Mouse (Mus musculus): ENCODE measurements around the gene Caprin1. TPM values are rescaled to one million over a fixed set of nuclear protein-coding genes. Genes with fewer than 3 reads are reported as not detected.
A peak's percentile ranks its signal among the peaks of the same experiment; 100 is the strongest.

The Caprin1 gene
- polyA plus RNA-seq (2016; fragmentation: Nextera tagmentation; extraction: Ambion mirVana), result 508 and 536 TPM in 2 replicates

DNA sequence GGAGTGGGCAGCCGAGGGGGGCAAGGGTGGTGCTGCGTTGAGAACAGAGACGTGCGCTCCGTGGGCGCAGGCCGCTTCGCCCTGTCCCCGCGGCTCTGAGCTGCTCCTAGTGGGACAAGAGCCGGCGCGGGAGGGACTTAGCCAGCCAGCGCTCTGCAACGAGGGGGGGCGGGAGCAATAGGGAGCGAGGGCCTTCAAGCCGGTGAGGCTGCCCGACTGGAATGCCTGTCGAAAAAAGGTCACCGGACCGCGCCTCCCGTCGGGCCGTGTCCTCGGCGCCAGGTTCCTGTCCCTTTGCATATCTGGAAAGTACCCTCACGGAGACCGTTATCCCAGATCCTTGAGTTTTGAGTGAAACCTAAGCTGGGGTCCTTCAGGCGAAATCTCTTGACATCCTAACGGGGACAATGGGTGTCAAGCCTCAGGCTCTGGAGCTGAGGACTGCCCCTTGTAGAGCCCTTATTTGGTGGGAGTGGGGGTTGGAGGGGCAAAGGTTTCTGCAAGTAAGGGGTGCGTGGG, at the start of gene Caprin1:
Caprin1 (minus strand) TSS at position 159 of the 519 bp plus-strand sequence.
- H3K36me3 ChIP-seq, result peaks cover 32% of the 10 kb centered on the region
- WGBS, result 0% methylated on average over 32 of the region's 33 CpGs
- DNase-seq (ENCODE audit: low spot score), result peak; percentile 95
- no peaks in the 10 kb centered on the region for H3K9me3 ChIP-seq (replicated peaks)
- no peaks in the 10 kb centered on the region for H3K27me3 ChIP-seq (ENCODE audit: low read depth, poor library complexity, severe bottlenecking)
- peaks cover 40% of the 10 kb centered on the region for H3K4me1 ChIP-seq
- peak within 1 kb of the TSS; percentile 100 for H3K27ac ChIP-seq (replicated peaks)
- peak within 1 kb of the TSS; percentile 97 for H3K4me3 ChIP-seq

- WGBS, result 88% methylated on average over 1 of the region's 1 CpGs
- Histone ChIP-seq H3K27ac (replicated peaks) (no peak overlapping the region), H3K4me3 (no peak overlapping the region), H3K27me3 (ENCODE audit: low read depth, poor library complexity, severe bottlenecking) (no peaks in the 10 kb centered on the region), H3K36me3 (no peaks in the 10 kb centered on the region), H3K4me1 (no peaks in the 10 kb centered on the region), H3K9me3 (replicated peaks) (no peaks in the 10 kb centered on the region)
- DNase-seq (ENCODE audit: low spot score), result no peak
Measured at GRCm38 (mm10) chr2:103846875-103847274, 49.4 kb upstream of the Caprin1 start.

GRCm38 (mm10) chr2:103846271-103846670, 48.8 kb upstream of the Caprin1 start:
- 93% methylated on average over 4 of the region's 4 CpGs for WGBS

GRCm38 (mm10) chr2:103844016-103844415, 46.6 kb upstream of the Caprin1 start:
- no peak overlapping the region for H3K27ac ChIP-seq (replicated peaks)
- H3K36me3 ChIP-seq, result no peaks in the 10 kb centered on the region
- 92% methylated on average over 2 of the region's 2 CpGs for WGBS
- no peak for DNase-seq (ENCODE audit: low spot score)
- no peaks in the 10 kb centered on the region for H3K4me1 ChIP-seq
- H3K4me3 ChIP-seq, result no peak overlapping the region
- H3K9me3 ChIP-seq (replicated peaks), result no peaks in the 10 kb centered on the region
- H3K27me3 ChIP-seq (ENCODE audit: low read depth, poor library complexity, severe bottlenecking), result no peaks in the 10 kb centered on the region

More at GRCm38 (mm10) chr2:103846271-103846670, 48.8 kb upstream of the Caprin1 start:
- Histone ChIP-seq H3K36me3 (no peaks in the 10 kb centered on the region), H3K27me3 (ENCODE audit: low read depth, poor library complexity, severe bottlenecking) (no peaks in the 10 kb centered on the region), H3K4me1 (no peaks in the 10 kb centered on the region), H3K27ac (replicated peaks) (no peak overlapping the region), H3K9me3 (replicated peaks) (no peaks in the 10 kb centered on the region), H3K4me3 (no peak overlapping the region)
- no peak for DNase-seq (ENCODE audit: low spot score)

DNA sequence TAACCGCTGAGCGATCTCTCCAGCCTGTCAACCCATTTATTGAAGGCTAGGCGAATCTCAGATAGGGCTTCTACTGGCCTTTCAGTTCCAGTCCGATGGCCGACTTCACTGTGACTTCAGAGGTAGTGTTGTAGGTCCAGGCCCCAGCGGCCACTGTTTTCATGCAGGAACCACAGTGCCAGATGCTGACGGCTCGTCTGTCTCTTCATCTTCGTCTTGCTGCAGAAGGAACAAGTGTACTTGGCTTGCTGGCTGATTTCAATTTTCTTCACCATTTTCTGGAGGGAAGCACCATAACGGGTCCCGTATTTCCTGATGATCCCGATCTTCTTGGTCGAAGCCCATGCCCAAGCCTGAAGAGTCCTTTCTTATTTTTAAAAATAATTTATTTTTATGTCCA, 45.9 kb upstream of the Caprin1 start:
- WGBS, result 93% methylated on average over 13 of the region's 13 CpGs
- H3K4me1 ChIP-seq, result no peaks in the 10 kb centered on the region
- no peak for DNase-seq (ENCODE audit: low spot score)
- H3K4me3 ChIP-seq, result no peak overlapping the region
- H3K36me3 ChIP-seq, result no peaks in the 10 kb centered on the region
- no peaks in the 10 kb centered on the region for H3K27me3 ChIP-seq (ENCODE audit: low read depth, poor library complexity, severe bottlenecking)
- no peaks in the 10 kb centered on the region for H3K9me3 ChIP-seq (replicated peaks)
- no peak overlapping the region for H3K27ac ChIP-seq (replicated peaks)

- whole genome bisulfite sequencing, result 82% methylated on average over 5 of the region's 5 CpGs
- no peaks in the 10 kb centered on the region for H3K9me3 ChIP-seq (replicated peaks)
- no peak overlapping the region for H3K4me3 ChIP-seq
- no peaks in the 10 kb centered on the region for H3K27me3 ChIP-seq (ENCODE audit: low read depth, poor library complexity, severe bottlenecking)
- no peaks in the 10 kb centered on the region for H3K4me1 ChIP-seq
- H3K36me3 ChIP-seq, result no peaks in the 10 kb centered on the region
- no peak overlapping the region for H3K27ac ChIP-seq (replicated peaks)
- no peak for DNase-seq (ENCODE audit: low spot score)
Measured at GRCm38 (mm10) chr2:103842299-103842698, 44.9 kb upstream of the Caprin1 start.

DNA sequence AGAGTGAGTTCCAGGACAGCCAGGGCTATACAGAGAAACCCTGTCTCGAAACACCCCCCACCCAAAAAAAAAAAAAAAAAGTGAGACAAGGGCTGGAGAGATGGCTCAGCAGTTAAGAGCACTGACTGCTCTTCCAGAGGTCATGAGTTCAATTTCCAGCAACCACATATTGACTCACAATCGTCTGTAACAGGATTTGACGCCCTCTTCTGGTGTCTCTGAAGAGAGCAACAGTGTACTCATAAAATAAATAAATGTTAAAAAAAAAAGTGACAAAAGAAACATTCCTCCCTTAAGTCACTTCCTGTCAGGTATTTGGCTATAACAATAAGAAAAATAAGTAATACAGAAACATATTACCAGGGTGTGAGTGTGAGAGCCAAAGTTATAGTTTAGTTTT, 41.0 kb upstream of the Caprin1 start:
- Histone ChIP-seq H3K36me3 (no peaks in the 10 kb centered on the region), H3K27me3 (ENCODE audit: low read depth, poor library complexity, severe bottlenecking) (no peaks in the 10 kb centered on the region), H3K27ac (replicated peaks) (no peak overlapping the region), H3K4me3 (no peak overlapping the region), H3K9me3 (replicated peaks) (no peaks in the 10 kb centered on the region), H3K4me1 (peaks cover 6% of the 10 kb centered on the region; the same call in 1 of the 2 replicates)
- WGBS, result 74% methylated on average over 3 of the region's 3 CpGs
- DNase-seq (ENCODE audit: low spot score), result no peak

- no peak overlapping the region for H3K4me3 ChIP-seq
- peaks cover 6% of the 10 kb centered on the region; the same call in 1 of the 2 replicates for H3K4me1 ChIP-seq
- WGBS, result 88% methylated on average over 4 of the region's 4 CpGs
- no peak for DNase-seq (ENCODE audit: low spot score)
- H3K9me3 ChIP-seq (replicated peaks), result no peaks in the 10 kb centered on the region
- H3K36me3 ChIP-seq, result no peaks in the 10 kb centered on the region
- H3K27me3 ChIP-seq (ENCODE audit: low read depth, poor library complexity, severe bottlenecking), result no peaks in the 10 kb centered on the region
- no peak overlapping the region for H3K27ac ChIP-seq (replicated peaks)
Measured at GRCm38 (mm10) chr2:103837166-103837565, 39.7 kb upstream of the Caprin1 start.

GRCm38 (mm10) chr2:103835614-103836395, 38.4 kb upstream of the Caprin1 start:
- Histone ChIP-seq H3K27me3 (ENCODE audit: low read depth, poor library complexity, severe bottlenecking) (no peaks in the 10 kb centered on the region), H3K36me3 (no peaks in the 10 kb centered on the region), H3K9me3 (replicated peaks) (no peaks in the 10 kb centered on the region), H3K4me1 (peaks cover 6% of the 10 kb centered on the region; the same call in 1 of the 2 replicates), H3K4me3 (no peak overlapping the region), H3K27ac (replicated peaks) (no peak overlapping the region)
- 79% methylated on average over 11 of the region's 11 CpGs for WGBS
- DNase-seq (ENCODE audit: low spot score), result no peak

GRCm38 (mm10) chr2:103833816-103834445, 36.5 kb upstream of the Caprin1 start:
- WGBS, result 74% methylated on average over 3 of the region's 3 CpGs
- DNase-seq (ENCODE audit: low spot score), result no peak
- H3K36me3 ChIP-seq, result no peaks in the 10 kb centered on the region
- H3K27me3 ChIP-seq (ENCODE audit: low read depth, poor library complexity, severe bottlenecking), result no peaks in the 10 kb centered on the region
- no peaks in the 10 kb centered on the region for H3K9me3 ChIP-seq (replicated peaks)
- H3K4me3 ChIP-seq, result no peak overlapping the region
- H3K4me1 ChIP-seq, result peaks cover 6% of the 10 kb centered on the region; the same call in 1 of the 2 replicates
- H3K27ac ChIP-seq (replicated peaks), result no peak overlapping the region

GRCm38 (mm10) chr2:103832899-103833298, 35.5 kb upstream of the Caprin1 start:
- no peaks in the 10 kb centered on the region for H3K27me3 ChIP-seq (ENCODE audit: low read depth, poor library complexity, severe bottlenecking)
- H3K4me1 ChIP-seq, result peaks cover 6% of the 10 kb centered on the region; the same call in 1 of the 2 replicates
- DNase-seq (ENCODE audit: low spot score), result no peak
- WGBS, result 78% methylated on average over 5 of the region's 5 CpGs
- H3K9me3 ChIP-seq (replicated peaks), result no peaks in the 10 kb centered on the region
- H3K36me3 ChIP-seq, result no peaks in the 10 kb centered on the region
- no peak overlapping the region for H3K27ac ChIP-seq (replicated peaks)
- H3K4me3 ChIP-seq, result no peak overlapping the region

- H3K9me3 ChIP-seq (replicated peaks), result no peaks in the 10 kb centered on the region
- H3K36me3 ChIP-seq, result no peaks in the 10 kb centered on the region
- DNase-seq (ENCODE audit: low spot score), result no peak
- H3K4me3 ChIP-seq, result no peak overlapping the region
- no peaks in the 10 kb centered on the region for H3K4me1 ChIP-seq
- H3K27me3 ChIP-seq (ENCODE audit: low read depth, poor library complexity, severe bottlenecking), result no peaks in the 10 kb centered on the region
- H3K27ac ChIP-seq (replicated peaks), result no peak overlapping the region
Measured at GRCm38 (mm10) chr2:103828900-103829299, 31.5 kb upstream of the Caprin1 start.

- no peak overlapping the region for H3K4me3 ChIP-seq
- WGBS, result 91% methylated on average over 4 of the region's 4 CpGs
- H3K4me1 ChIP-seq, result no peaks in the 10 kb centered on the region
- no peak overlapping the region for H3K27ac ChIP-seq (replicated peaks)
- H3K9me3 ChIP-seq (replicated peaks), result no peaks in the 10 kb centered on the region
- no peak for DNase-seq (ENCODE audit: low spot score)
- H3K27me3 ChIP-seq (ENCODE audit: low read depth, poor library complexity, severe bottlenecking), result no peaks in the 10 kb centered on the region
- H3K36me3 ChIP-seq, result no peaks in the 10 kb centered on the region
Measured at GRCm38 (mm10) chr2:103824916-103825315, 27.5 kb upstream of the Caprin1 start.
